Mouse (Mus musculus) intestine, embryonic 15.5 days (tissue): Measurements from ENCODE around the gene Shisa4. TPM values are rescaled to one million over a fixed set of nuclear protein-coding genes. Genes with fewer than 3 reads are reported as not detected.

Source experiments
- ATAC-seq: fragments of 200-750 bp; cut with Nextera tagmentation; 2 replicates; pipeline ENCODE4 v1.8.0; 2017; ENCODE audit warnings: moderate TSS enrichment, moderate library complexity
- H3K27ac ChIP-seq: fragments of 300-500 bp; sonication (generic); 2 replicates; pipeline ENCODE4 v1.5.1; 2015; ENCODE audit warnings: mild to moderate bottlenecking, inconsistent platforms
- H3K27me3 ChIP-seq: fragments of 300-500 bp; sonication (generic); replicated peaks from 2 replicates; pipeline ENCODE4 v1.6.1; 2015; ENCODE audit warnings: inconsistent platforms
- H3K36me3 ChIP-seq: fragments of 300-500 bp; sonication (generic); 2 replicates; pipeline ENCODE4 v1.6.1; 2015; ENCODE audit warnings: inconsistent platforms
- H3K4me1 ChIP-seq: fragments of 300-500 bp; sonication (generic); replicated peaks from 2 replicates; pipeline ENCODE4 v1.6.1; 2015; ENCODE audit warnings: inconsistent platforms
- H3K4me2 ChIP-seq: fragments of 300-500 bp; sonication (generic); replicated peaks from 2 replicates; pipeline ENCODE4 v1.6.1; 2015; ENCODE audit warnings: mild to moderate bottlenecking, inconsistent platforms
- H3K4me3 ChIP-seq: fragments of 300-500 bp; sonication (generic); replicated peaks from 2 replicates; pipeline ENCODE4 v1.5.1; 2015; ENCODE audit warnings: inconsistent platforms
- H3K9ac ChIP-seq: fragments of 300-500 bp; sonication (generic); 2 replicates; pipeline ENCODE4 v1.6.1; 2015; ENCODE audit warnings: inconsistent platforms
- H3K9me3 ChIP-seq: fragments of 300-500 bp; sonication (generic); 2 replicates; pipeline ENCODE4 v1.6.1; 2016; ENCODE audit warnings: inconsistent platforms
- WGBS: fragments of 180-500 bp; shearing (Covaris S2); methylation state at CpG from one replicate; pipeline ENCODE4 v1.1.7; 2015; 5-methylcytosine and 5-hydroxymethylcytosine counted together
- polyA plus RNA-seq: library from polyadenylated mRNA; unstranded; fragments of >200 nt; fragmentation: Nextera tagmentation; extraction: Ambion mirVana; gene quantifications from 2 replicates; pipeline ENCODE4 v1.2.1, GENCODE M21; 2015

Gene Shisa4
- polyA plus RNA-seq, 1 experiment from 2014 or later = 29.5 TPM

GRCm38 (mm10) chr1:135380071-135380991 lies 5.3 kb upstream of the Shisa4 start:
- H3K9me3 ChIP-seq = no peaks in the 10 kb centered on the region
- H3K4me1 ChIP-seq = peaks cover 1% of the 10 kb centered on the region
- 77% methylated on average over 15 of the region's 15 CpGs for WGBS
- H3K27ac ChIP-seq = no peak overlapping the region
- 0 out of 2 replicates have a peak, but pooled peaks have one; percentile 3 for ATAC-seq
- no peak overlapping the region for H3K4me2 ChIP-seq
- H3K27me3 ChIP-seq = no peaks in the 10 kb centered on the region
- peaks cover 15% of the 10 kb centered on the region for H3K36me3 ChIP-seq
- H3K9ac ChIP-seq = no peak overlapping the region
- H3K4me3 ChIP-seq = no peak overlapping the region

- Histone ChIP-seq H3K4me2 (no peak overlapping the region), H3K27ac (no peak overlapping the region)
These were observed 4.0 kb upstream of the Shisa4 start for GRCm38 (mm10) chr1:135379048-135379447.

GRCm38 (mm10) chr1:135378576-135378975 lies 3.5 kb upstream of the Shisa4 start:
- Histone ChIP-seq H3K9me3 (no peaks in the 10 kb centered on the region), H3K27ac (no peak overlapping the region), H3K4me2 (no peak overlapping the region), H3K9ac (no peak overlapping the region), H3K27me3 (no peaks in the 10 kb centered on the region), H3K36me3 (peaks cover 5% of the 10 kb centered on the region; the same call in 1 of the 2 replicates), H3K4me3 (no peak overlapping the region), H3K4me1 (peaks cover 11% of the 10 kb centered on the region)
- WGBS = 60% methylated on average over 9 of the region's 9 CpGs
- ATAC-seq = no peak

More at GRCm38 (mm10) chr1:135379048-135379447, 4.0 kb upstream of the Shisa4 start:
- Histone ChIP-seq H3K9me3 (no peaks in the 10 kb centered on the region), H3K9ac (no peak overlapping the region), H3K36me3 (peaks cover 7% of the 10 kb centered on the region; the same call in 1 of the 2 replicates), H3K4me3 (no peak overlapping the region), H3K27me3 (no peaks in the 10 kb centered on the region), H3K4me1 (peaks cover 10% of the 10 kb centered on the region)
- WGBS = 39% methylated on average over 2 of the region's 2 CpGs
- ATAC-seq = no peak

GRCm38 (mm10) chr1:135374175-135374867 lies 716 bp downstream of the Shisa4 start:
- no peak; the same call in 1 of the 2 replicates for ATAC-seq
- Histone ChIP-seq H3K27ac (0 out of 2 replicates have a peak overlapping the region, but pooled peaks have one; percentile 20), H3K9ac (peak overlapping the region; percentile 59), H3K36me3 (no peaks in the 10 kb centered on the region), H3K4me2 (peak overlapping the region; percentile 91), H3K4me3 (peak overlapping the region; percentile 56), H3K4me1 (peaks cover 16% of the 10 kb centered on the region), H3K27me3 (no peaks in the 10 kb centered on the region), H3K9me3 (no peaks in the 10 kb centered on the region)
- 5% methylated on average over 19 of the region's 19 CpGs for WGBS

GRCm38 (mm10) chr1:135373171-135373677 lies 1.8 kb downstream of the Shisa4 start:
- H3K4me2 ChIP-seq = no peak overlapping the region
- ATAC-seq = no peak
- no peak overlapping the region for H3K9ac ChIP-seq
- no peaks in the 10 kb centered on the region for H3K36me3 ChIP-seq
- WGBS = 79% methylated on average over 4 of the region's 4 CpGs
- H3K4me1 ChIP-seq = peaks cover 23% of the 10 kb centered on the region
- no peak overlapping the region for H3K27ac ChIP-seq
- H3K9me3 ChIP-seq = no peaks in the 10 kb centered on the region
- H3K4me3 ChIP-seq = no peak overlapping the region
- H3K27me3 ChIP-seq = no peaks in the 10 kb centered on the region

GRCm38 (mm10) chr1:135369415-135369814 lies 5.6 kb downstream of the Shisa4 start:
- no peak for ATAC-seq
- no peak overlapping the region for H3K27ac ChIP-seq
- H3K36me3 ChIP-seq = no peaks in the 10 kb centered on the region
- H3K27me3 ChIP-seq = no peaks in the 10 kb centered on the region
- H3K9me3 ChIP-seq = no peaks in the 10 kb centered on the region
- WGBS = 69% methylated on average over 5 of the region's 5 CpGs
- no peak overlapping the region for H3K4me3 ChIP-seq
- H3K9ac ChIP-seq = no peak overlapping the region
- peaks cover 16% of the 10 kb centered on the region for H3K4me1 ChIP-seq
- H3K4me2 ChIP-seq = no peak overlapping the region

GRCm38 (mm10) chr1:135368982-135369381 lies 6.1 kb downstream of the Shisa4 start:
- 17% methylated on average over 14 of the region's 14 CpGs for WGBS

GRCm38 (mm10) chr1:135368245-135368644 lies 6.8 kb downstream of the Shisa4 start:
- 1% methylated on average over 20 of the region's 20 CpGs for WGBS
- H3K27ac ChIP-seq = no peak overlapping the region
- H3K4me3 ChIP-seq = peak overlapping the region; percentile 45
- H3K4me1 ChIP-seq = peaks cover 12% of the 10 kb centered on the region
- no peaks in the 10 kb centered on the region for H3K36me3 ChIP-seq
- no peaks in the 10 kb centered on the region for H3K9me3 ChIP-seq
- peak; percentile 80 for ATAC-seq
- no peaks in the 10 kb centered on the region for H3K27me3 ChIP-seq
- peak overlapping the region; percentile 56 for H3K9ac ChIP-seq
- peak overlapping the region; percentile 97 for H3K4me2 ChIP-seq

More at GRCm38 (mm10) chr1:135368982-135369381, 6.1 kb downstream of the Shisa4 start:
- Histone ChIP-seq H3K4me2 (peak overlapping the region; percentile 97), H3K27ac (no peak overlapping the region), H3K4me1 (peaks cover 12% of the 10 kb centered on the region), H3K9me3 (no peaks in the 10 kb centered on the region), H3K9ac (peak overlapping the region; percentile 56; the same call in 1 of the 2 replicates), H3K36me3 (no peaks in the 10 kb centered on the region), H3K27me3 (no peaks in the 10 kb centered on the region), H3K4me3 (peak overlapping the region; percentile 45)
- peak; percentile 44 for ATAC-seq

GRCm38 (mm10) chr1:135367595-135367994 lies 7.4 kb downstream of the Shisa4 start:
- Histone ChIP-seq H3K4me3 (no peak overlapping the region), H3K9me3 (no peaks in the 10 kb centered on the region), H3K9ac (no peak overlapping the region), H3K36me3 (no peaks in the 10 kb centered on the region), H3K27ac (no peak overlapping the region), H3K4me2 (no peak overlapping the region), H3K27me3 (no peaks in the 10 kb centered on the region), H3K4me1 (peaks cover 8% of the 10 kb centered on the region)
- no peak for ATAC-seq
- WGBS = 65% methylated on average over 8 of the region's 8 CpGs

GRCm38 (mm10) chr1:135367005-135367404 lies 8.0 kb downstream of the Shisa4 start:
- H3K4me3 ChIP-seq = no peak overlapping the region
- H3K9ac ChIP-seq = no peak overlapping the region
- H3K27me3 ChIP-seq = no peaks in the 10 kb centered on the region
- 73% methylated on average over 7 of the region's 7 CpGs for WGBS
- H3K9me3 ChIP-seq = no peaks in the 10 kb centered on the region
- H3K36me3 ChIP-seq = no peaks in the 10 kb centered on the region
- no peak overlapping the region for H3K4me2 ChIP-seq
- no peak for ATAC-seq
- H3K4me1 ChIP-seq = peaks cover 8% of the 10 kb centered on the region
- H3K27ac ChIP-seq = no peak overlapping the region

GRCm38 (mm10) chr1:135366380-135366779 lies 8.7 kb downstream of the Shisa4 start:
- peaks cover 8% of the 10 kb centered on the region for H3K4me1 ChIP-seq
- no peak overlapping the region for H3K4me2 ChIP-seq
- no peaks in the 10 kb centered on the region for H3K9me3 ChIP-seq
- no peaks in the 10 kb centered on the region for H3K36me3 ChIP-seq
- H3K27me3 ChIP-seq = no peaks in the 10 kb centered on the region
- 0 out of 2 replicates have a peak overlapping the region, but pooled peaks have one; percentile 27 for H3K27ac ChIP-seq
- no peak for ATAC-seq
- no peak overlapping the region for H3K4me3 ChIP-seq
- H3K9ac ChIP-seq = no peak overlapping the region

GRCm38 (mm10) chr1:135363446-135363845 lies 11.6 kb downstream of the Shisa4 start:
- Histone ChIP-seq H3K4me3 (no peak overlapping the region), H3K4me1 (peaks cover 2% of the 10 kb centered on the region; the same call in 1 of the 2 replicates), H3K27me3 (no peaks in the 10 kb centered on the region), H3K9ac (no peak overlapping the region), H3K27ac (no peak overlapping the region), H3K4me2 (no peak overlapping the region), H3K9me3 (no peaks in the 10 kb centered on the region), H3K36me3 (no peaks in the 10 kb centered on the region)
- 84% methylated on average over 8 of the region's 8 CpGs for WGBS
- ATAC-seq = no peak
